Mouse (Mus musculus) limb, embryonic 14.5 days (tissue): Measurements from ENCODE around the gene Ccdc43. TPM values are rescaled to one million over a fixed set of nuclear protein-coding genes. Genes with fewer than 3 reads are reported as not detected.
A peak's percentile ranks its signal among the peaks of the same experiment; 100 is the strongest.

Source experiments
- ATAC-seq: fragments of 200-750 bp; cut with Nextera tagmentation; 2 replicates; pipeline ENCODE4 v1.8.0; 2017; ENCODE audit warnings: low read depth, moderate number of reproducible peaks, moderate TSS enrichment; ENCODE audit not compliant: low FRiP score
- DNase-seq: peaks from one replicate; pipeline ENCODE4 v3.0.0-alpha.2; 2015; ENCODE audit warnings: low spot score
- H3K27ac ChIP-seq: fragments of 300-500 bp; sonication (generic); replicated peaks from 2 replicates; pipeline ENCODE4 v1.5.1; 2014; ENCODE audit warnings: low read depth, mild to moderate bottlenecking, low read length, moderate library complexity, mixed read lengths
- H3K27me3 ChIP-seq: fragments of 300-500 bp; sonication (generic); 2 replicates; pipeline ENCODE4 v1.6.1; 2014; ENCODE audit warnings: low read length, mixed read lengths; ENCODE audit not compliant: control insufficient read depth, insufficient read depth
- H3K36me3 ChIP-seq: fragments of 300-500 bp; sonication (generic); 2 replicates; pipeline ENCODE4 v1.6.1; 2014; ENCODE audit warnings: mild to moderate bottlenecking, low read length, moderate library complexity, mixed read lengths; ENCODE audit not compliant: control insufficient read depth, insufficient read depth
- H3K4me1 ChIP-seq: fragments of 300-500 bp; sonication (generic); 2 replicates; pipeline ENCODE4 v1.6.1; 2014; ENCODE audit warnings: antibody characterized with exemption, low read length, mixed read lengths; ENCODE audit not compliant: control insufficient read depth, insufficient read depth
- H3K4me2 ChIP-seq: fragments of 300-500 bp; sonication (generic); replicated peaks from 2 replicates; pipeline ENCODE4 v1.6.1; 2014; ENCODE audit warnings: low read depth, mild to moderate bottlenecking, low read length, moderate library complexity; ENCODE audit not compliant: severe bottlenecking
- H3K4me3 ChIP-seq: fragments of 300-500 bp; sonication (generic); replicated peaks from 2 replicates; pipeline ENCODE4 v1.5.1; 2014; ENCODE audit warnings: low read length
- H3K9ac ChIP-seq: fragments of 300-500 bp; sonication (generic); 2 replicates; pipeline ENCODE4 v1.6.1; 2014; ENCODE audit warnings: mild to moderate bottlenecking, low read depth, low read length, moderate library complexity; ENCODE audit not compliant: severe bottlenecking
- H3K9me3 ChIP-seq: fragments of 300-500 bp; sonication (generic); 2 replicates; pipeline ENCODE4 v1.6.1; 2016; ENCODE audit warnings: low read length; ENCODE audit not compliant: control insufficient read depth
- POLR2A ChIP-seq: fragments of 200-500 bp; IDR thresholded peaks from 2 replicates; pipeline ENCODE4 v1.8.0; 2012; ENCODE audit warnings: inconsistent platforms, mild to moderate bottlenecking, moderate library complexity, borderline replicate concordance; ENCODE audit not compliant: insufficient read depth, insufficient read length; ENCODE audit errors: extremely low read depth
- WGBS: fragments of 180-500 bp; shearing (Covaris S2); extraction: QIAGEN DNeasy Blood & Tissue Kit; methylation state at CpG from one replicate; pipeline ENCODE4 v1.1.7; 2014; 5-methylcytosine and 5-hydroxymethylcytosine counted together
- polyA plus RNA-seq, 2 experiments: library from polyadenylated mRNA; depleted of rRNA in 1 of 2; stranded (reverse) in 1 of 2; unstranded in 1 of 2; fragments of >200 nt; fragmentation: Nextera tagmentation in 1 of 2; extraction: Ambion mirVana in 1 of 2; gene quantifications; 2 replicates each; pipeline versions ENCODE4 v1.2.1 to v1.2.3; 2012 to 2014

Ccdc43 gene
- polyA plus RNA-seq, 2 experiments: 23.6 to 36.6 TPM

GRCm38 (mm10) chr11:102740634-102741033, 43.1 kb upstream of the Ccdc43 start:
- Histone ChIP-seq H3K27ac (no peak overlapping the region), H3K4me3 (no peak overlapping the region), H3K4me2 (no peak overlapping the region), H3K27me3 (0 out of 2 replicates have a peak, but pooled peaks cover 6% of the 10 kb centered on the region), H3K9me3 (no peaks in the 10 kb centered on the region), H3K9ac (no peak overlapping the region), H3K4me1 (peaks cover 9% of the 10 kb centered on the region), H3K36me3 (no peaks in the 10 kb centered on the region)
- no peak for TF ChIP-seq POLR2A
- DNase-seq: no peak
- ATAC-seq: no peak
- 46% methylated on average over 11 of the region's 11 CpGs for WGBS

GRCm38 (mm10) chr11:102739278-102739966, 41.8 kb upstream of the Ccdc43 start:
- 0 out of 2 replicates have a peak, but pooled peaks cover 6% of the 10 kb centered on the region for H3K27me3 ChIP-seq
- ATAC-seq (peak; percentile 65; the same call in 1 of the 2 replicates), DNase-seq (peak; percentile 86)
- peak overlapping the region; percentile 60 for H3K4me2 ChIP-seq
- no peaks in the 10 kb centered on the region for H3K9me3 ChIP-seq
- peaks cover 9% of the 10 kb centered on the region for H3K4me1 ChIP-seq
- no peaks in the 10 kb centered on the region for H3K36me3 ChIP-seq
- H3K9ac ChIP-seq: peak overlapping the region; percentile 46
- H3K27ac ChIP-seq: no peak overlapping the region
- H3K4me3 ChIP-seq: peak overlapping the region; percentile 32
- 6% methylated on average over 20 of the region's 20 CpGs for WGBS
- TF ChIP-seq POLR2A: no peak

- 88% methylated on average over 3 of the region's 3 CpGs for WGBS
Observed at GRCm38 (mm10) chr11:102738046-102738445, 40.5 kb upstream of the Ccdc43 start.

GRCm38 (mm10) chr11:102734961-102735360, 37.4 kb upstream of the Ccdc43 start:
- no peak overlapping the region for H3K9ac ChIP-seq
- H3K36me3 ChIP-seq: no peaks in the 10 kb centered on the region
- no peak overlapping the region for H3K27ac ChIP-seq
- 88% methylated on average over 6 of the region's 6 CpGs for WGBS
- TF ChIP-seq POLR2A: no peak
- H3K27me3 ChIP-seq: no peaks in the 10 kb centered on the region
- ATAC-seq: no peak
- H3K4me3 ChIP-seq: no peak overlapping the region
- H3K4me1 ChIP-seq: peaks cover 4% of the 10 kb centered on the region
- no peak overlapping the region for H3K4me2 ChIP-seq
- no peaks in the 10 kb centered on the region for H3K9me3 ChIP-seq
- DNase-seq: no peak

More at GRCm38 (mm10) chr11:102738046-102738445, 40.5 kb upstream of the Ccdc43 start:
- H3K27me3 ChIP-seq: 0 out of 2 replicates have a peak, but pooled peaks cover 6% of the 10 kb centered on the region
- H3K9me3 ChIP-seq: no peaks in the 10 kb centered on the region
- H3K4me2 ChIP-seq: no peak overlapping the region
- no peak overlapping the region for H3K27ac ChIP-seq
- peaks cover 9% of the 10 kb centered on the region for H3K4me1 ChIP-seq
- TF ChIP-seq POLR2A: no peak
- no peak overlapping the region for H3K4me3 ChIP-seq
- no peak for ATAC-seq
- H3K9ac ChIP-seq: no peak overlapping the region
- no peaks in the 10 kb centered on the region for H3K36me3 ChIP-seq
- no peak for DNase-seq

GRCm38 (mm10) chr11:102733146-102733545, 35.6 kb upstream of the Ccdc43 start:
- WGBS: 67% methylated on average over 5 of the region's 5 CpGs
- no peaks in the 10 kb centered on the region for H3K4me1 ChIP-seq
- no peaks in the 10 kb centered on the region for H3K36me3 ChIP-seq
- H3K4me3 ChIP-seq: no peak overlapping the region
- H3K27me3 ChIP-seq: no peaks in the 10 kb centered on the region
- ATAC-seq: no peak
- H3K27ac ChIP-seq: no peak overlapping the region
- H3K4me2 ChIP-seq: no peak overlapping the region
- no peak overlapping the region for H3K9ac ChIP-seq
- no peaks in the 10 kb centered on the region for H3K9me3 ChIP-seq
- DNase-seq: no peak
- no peak for TF ChIP-seq POLR2A

GRCm38 (mm10) chr11:102731366-102731765, 33.8 kb upstream of the Ccdc43 start:
- TF ChIP-seq POLR2A: no peak
- DNase-seq (no peak), ATAC-seq (no peak)
- H3K4me1 ChIP-seq: no peaks in the 10 kb centered on the region
- H3K4me2 ChIP-seq: no peak overlapping the region
- no peak overlapping the region for H3K9ac ChIP-seq
- H3K27me3 ChIP-seq: no peaks in the 10 kb centered on the region
- no peak overlapping the region for H3K27ac ChIP-seq
- no peaks in the 10 kb centered on the region for H3K9me3 ChIP-seq
- H3K36me3 ChIP-seq: no peaks in the 10 kb centered on the region
- WGBS: 80% methylated on average over 6 of the region's 6 CpGs
- H3K4me3 ChIP-seq: no peak overlapping the region
